Mouse (Mus musculus) CH12.LX (cell line): Measurements from ENCODE around the gene Hemgn. TPM values are rescaled to one million over a fixed set of nuclear protein-coding genes. Genes with fewer than 3 reads are reported as not detected.

Experiments
- DNase-seq: peaks from one replicate; pipeline ENCODE4 v3.0.0-alpha.2; 2013; ENCODE audit errors: extremely low read depth
- H3K27ac ChIP-seq: 2 replicates; pipeline ENCODE4 v1.5.1; 2012; ENCODE audit warnings: low read depth, mild to moderate bottlenecking, control low read depth, moderate library complexity; ENCODE audit not compliant: insufficient read depth
- H3K27me3 ChIP-seq: replicated peaks from 2 replicates; pipeline ENCODE3; 2012; ENCODE audit warnings: inconsistent platforms
- H3K36me3 ChIP-seq, 2 experiments: replicated peaks in 1 of 2; 2 replicates each; pipeline versions ENCODE3 to v1.6.1; 2012; ENCODE audit warnings: inconsistent platforms in 1 of 2, low read length in 1 of 2, mild to moderate bottlenecking in 1 of 2, mixed read lengths in 1 of 2, moderate library complexity in 1 of 2; ENCODE audit not compliant: control insufficient read depth in 1 of 2, insufficient read depth in 1 of 2
- H3K4me1 ChIP-seq, 2 experiments: 2 replicates each; pipeline ENCODE4 v1.6.1; 2012; ENCODE audit warnings: inconsistent platforms in 1 of 2, moderate library complexity in 1 of 2; ENCODE audit not compliant: insufficient read depth in 2 of 2, control insufficient read depth in 1 of 2
- H3K4me2 ChIP-seq: 2 replicates; pipeline ENCODE4 v1.6.1; 2012; ENCODE audit warnings: low read depth, mild to moderate bottlenecking, control low read depth; ENCODE audit not compliant: poor library complexity, insufficient read depth, severe bottlenecking
- H3K4me3 ChIP-seq, 3 experiments: fragments of 150-350 bp in 1 of 3; sonication (generic) in 1 of 3; replicated peaks in 1 of 3; 2 replicates each; pipeline versions ENCODE3 to v1.5.1; 2011 to 2012; ENCODE audit warnings: low read depth in 2 of 3, low read length in 2 of 3, mild to moderate bottlenecking in 2 of 3, moderate library complexity in 2 of 3, control low read depth in 1 of 3, improper control_type of control experiment in 1 of 3, inconsistent platforms in 1 of 3, mixed read lengths in 1 of 3; ENCODE audit not compliant: poor library complexity in 1 of 3
- H3K79me2 ChIP-seq: replicated peaks from 2 replicates; pipeline ENCODE4 v1.6.1; 2012; ENCODE audit warnings: mild to moderate bottlenecking, moderate library complexity; ENCODE audit not compliant: control insufficient read depth, poor library complexity, insufficient read depth, severe bottlenecking; ENCODE audit errors: extremely low read depth
- H3K9ac ChIP-seq: 2 replicates; pipeline ENCODE4 v1.6.1; 2012; ENCODE audit warnings: low read depth, mild to moderate bottlenecking, control low read depth, moderate library complexity; ENCODE audit not compliant: insufficient read depth
- H3K9me3 ChIP-seq: replicated peaks from 2 replicates; pipeline ENCODE3; 2012; ENCODE audit warnings: low read length, inconsistent platforms, mixed read lengths
- CHD2 ChIP-seq: IDR thresholded peaks from 2 replicates; pipeline ENCODE4 v1.6.1; 2011; ENCODE audit warnings: low read length, improper control_type of control experiment
- E2F4 ChIP-seq: IDR thresholded peaks from 2 replicates; pipeline ENCODE4 v1.6.1; 2011; ENCODE audit warnings: low read depth, low read length, improper control_type of control experiment; ENCODE audit not compliant: insufficient replicate concordance
- ELF1 ChIP-seq: IDR thresholded peaks from 2 replicates; pipeline ENCODE4 v1.6.1; 2014; ENCODE audit warnings: low read depth, mild to moderate bottlenecking, inconsistent platforms, low read length, improper control_type of control experiment
- EP300 ChIP-seq: IDR thresholded peaks from 2 replicates; pipeline ENCODE4 v1.6.1; 2011; ENCODE audit warnings: low read length, improper control_type of control experiment
- GABPA ChIP-seq: IDR thresholded peaks from 2 replicates; pipeline ENCODE4 v1.6.1; 2012; ENCODE audit warnings: low read depth, low read length, improper control_type of control experiment, inconsistent platforms; ENCODE audit not compliant: insufficient replicate concordance
- JUND ChIP-seq: conservative IDR thresholded peaks from 2 replicates; pipeline ENCODE4 v1.6.1; 2011; ENCODE audit warnings: low read depth, low read length, improper control_type of control experiment
- MAFK ChIP-seq: IDR thresholded peaks from 2 replicates; pipeline ENCODE4 v1.6.1; 2011; ENCODE audit warnings: low read length, improper control_type of control experiment; ENCODE audit not compliant: insufficient replicate concordance
- MXI1 ChIP-seq: IDR thresholded peaks from 2 replicates; pipeline ENCODE4 v1.6.1; 2011; ENCODE audit warnings: mild to moderate bottlenecking, low read depth, low read length, improper control_type of control experiment
- MYC ChIP-seq: IDR thresholded peaks from 2 replicates; pipeline ENCODE4 v1.6.1; 2011; ENCODE audit warnings: low read depth, mild to moderate bottlenecking, improper control_type of control experiment, low read length
- NRF1 ChIP-seq: IDR thresholded peaks from 2 replicates; pipeline ENCODE4 v1.6.1; 2014; ENCODE audit warnings: low read depth, mild to moderate bottlenecking, inconsistent platforms, low read length, improper control_type of control experiment, moderate library complexity
- PAX5 ChIP-seq: IDR thresholded peaks from 2 replicates; pipeline ENCODE4 v1.6.1; 2012; ENCODE audit warnings: low read length, inconsistent platforms, mixed read lengths
- POLR2AphosphoS2 ChIP-seq: IDR thresholded peaks from 2 replicates; pipeline ENCODE4 v1.6.1; 2011; ENCODE audit warnings: low read depth, low read length, improper control_type of control experiment
- SIN3A ChIP-seq: IDR thresholded peaks from 2 replicates; pipeline ENCODE4 v1.6.1; 2012; ENCODE audit warnings: low read length, improper control_type of control experiment, inconsistent platforms
- SMC3 ChIP-seq: IDR thresholded peaks from 2 replicates; pipeline ENCODE4 v1.6.1; 2011; ENCODE audit warnings: low read depth, low read length, improper control_type of control experiment
- TBP ChIP-seq: conservative IDR thresholded peaks from 2 replicates; pipeline ENCODE4 v1.6.1; 2011; ENCODE audit warnings: low read depth, low read length, improper control_type of control experiment
- TCF12 ChIP-seq: IDR thresholded peaks from 2 replicates; pipeline ENCODE4 v1.6.1; 2014; ENCODE audit warnings: low read depth, mild to moderate bottlenecking, inconsistent platforms, low read length, improper control_type of control experiment
- UBTF ChIP-seq: IDR thresholded peaks from 2 replicates; pipeline ENCODE4 v1.6.1; 2012; ENCODE audit warnings: low read depth, mild to moderate bottlenecking, inconsistent platforms, low read length, improper control_type of control experiment, moderate library complexity
- ZC3H11A ChIP-seq: IDR thresholded peaks from 2 replicates; pipeline ENCODE4 v1.6.1; 2012; ENCODE audit warnings: low read depth, mild to moderate bottlenecking, inconsistent platforms, low read length, improper control_type of control experiment
- ZMIZ1 ChIP-seq: IDR thresholded peaks from 2 replicates; pipeline ENCODE4 v1.6.1; 2012; ENCODE audit warnings: low read depth, mild to moderate bottlenecking, inconsistent platforms, low read length, improper control_type of control experiment
- ZNF384 ChIP-seq: IDR thresholded peaks from 2 replicates; pipeline ENCODE4 v1.6.1; 2012; ENCODE audit warnings: low read depth, low read length, improper control_type of control experiment, inconsistent platforms
- dilution Hi-C: fragments of 300-500 bp; cut with MboI; formaldehyde crosslinking; loops from 2 replicates; pipeline ENCODE4 v1.14.3; 2020; ENCODE audit warnings: low sequenced_read_pairs; ENCODE audit not compliant: extremely low pct_unique_long_range_greater_than_20kb, extremely low pct_ligation_motif_present
- in situ Hi-C: fragments of 300-500 bp; cut with MboI; formaldehyde crosslinking; loops from 3 replicates; pipeline ENCODE4 v1.14.3; 2019; ENCODE audit warnings: low sequenced_read_pairs, low pct_ligation_motif_present, low pct_unique_long_range_greater_than_20kb, mixed read lengths
- polyA plus RNA-seq: library from polyadenylated mRNA; unstranded; fragments of >175 nt; gene quantifications from 2 replicates; pipeline ENCODE4 v1.2.1, GENCODE M21; 2012; ENCODE audit warnings: low read depth; ENCODE audit not compliant: insufficient read length
- total RNA-seq, 2 experiments: library from RNA; depleted of rRNA; stranded (reverse); fragments of 300-350 nt in 1 of 2; fragments of >200 nt in 1 of 2; gene quantifications; 2 replicates each; pipeline ENCODE4 v1.2.3; 2012 to 2014

Hemgn gene
- total and polyA plus RNA-seq, 3 experiments, result not detected

GRCm38 (mm10) chr4:46450519-46451131 is 37.3 kb upstream of the Hemgn start, which contains the start of gene Anp32b (continued):
- TF ChIP-seq EP300, result no peak
- TF ChIP-seq JUND, result no peak

GRCm38 (mm10) chr4:46450020-46450518 is 36.8 kb upstream of the Hemgn start:
- H3K79me2 ChIP-seq, result peaks cover 33% of the 10 kb centered on the region
- in situ Hi-C loops (no loop called here), dilution Hi-C loops (no loop called here)
- peaks cover 0 to 3% of the 10 kb centered on the region in 2 experiments for H3K36me3 ChIP-seq
- H3K4me2 ChIP-seq, result peak overlapping the region; percentile 69
- peaks cover 8 to 36% of the 10 kb centered on the region in 2 experiments for H3K4me1 ChIP-seq
- peak overlapping the region in 2 of 3 experiments; percentile 52 to 80 for H3K4me3 ChIP-seq
- H3K9me3 ChIP-seq, result no peaks in the 10 kb centered on the region
- H3K9ac ChIP-seq, result peak overlapping the region; percentile 76
- no peak for DNase-seq
- no peaks in the 10 kb centered on the region for H3K27me3 ChIP-seq
- no peak for TF ChIP-seq POLR2AphosphoS2
- TF ChIP-seq MAFK, result no peak
- TF ChIP-seq UBTF, result no peak
- TF ChIP-seq ZC3H11A, result no peak
- no peak for TF ChIP-seq ZMIZ1
- no peak for TF ChIP-seq E2F4
- no peak for TF ChIP-seq SIN3A
- no peak for TF ChIP-seq ZNF384
- no peak for TF ChIP-seq NRF1
- no peak for TF ChIP-seq MYC
- TF ChIP-seq GABPA, result no peak
- TF ChIP-seq ELF1, result no peak
- no peak for TF ChIP-seq MXI1
- TF ChIP-seq CHD2, result no peak
- no peak for TF ChIP-seq SMC3
- H3K27ac ChIP-seq, result peak overlapping the region; percentile 80

GRCm38 (mm10) chr4:46448886-46449285 is 35.6 kb upstream of the Hemgn start:
- dilution Hi-C loops, result no loop called here
- no peak overlapping the region for H3K4me2 ChIP-seq

More at GRCm38 (mm10) chr4:46448886-46449285, 35.6 kb upstream of the Hemgn start:
- H3K36me3 ChIP-seq, result no peaks in the 10 kb centered on the region
- no peaks in the 10 kb centered on the region for H3K9me3 ChIP-seq
- no peak overlapping the region for H3K9ac ChIP-seq
- in situ Hi-C loops, result loop anchor here (5.0 kb wide), 1 partner anchor 57 kb away; no protein-coding TSS in a partner anchor
- TF ChIP-seq ZC3H11A, result no peak
- TF ChIP-seq PAX5, result no peak
- no peak for TF ChIP-seq MYC
- TF ChIP-seq TCF12, result no peak
- TF ChIP-seq TBP, result no peak
- DNase-seq, result no peak
- H3K4me1 ChIP-seq, result peaks cover 7 to 27% of the 10 kb centered on the region in 2 experiments
- H3K4me3 ChIP-seq, result no peak overlapping the region
- no peaks in the 10 kb centered on the region for H3K27me3 ChIP-seq
- H3K79me2 ChIP-seq, result peaks cover 22% of the 10 kb centered on the region
- no peak overlapping the region for H3K27ac ChIP-seq
